Mouse (Mus musculus): ENCODE data around the gene Max. TPM values are rescaled to one million over a fixed set of nuclear protein-coding genes. Genes with fewer than 3 reads are reported as not detected.

Max gene
- 10 to 100 TPM; 79.3 to 81.0 TPM for total RNA-seq (2021)
- long read RNA-seq, experiment 1, partial matches to known transcripts, result 1 of 6 reads
- long read RNA-seq, experiment 1, other reads (novel, unspliced or antisense), result 3 of 6 reads
- long read RNA-seq, experiment 2, partial matches to known transcripts, result 0 of 1 reads
- long read RNA-seq, experiment 2, other reads (novel, unspliced or antisense), result 1 of 1 reads

DNA sequence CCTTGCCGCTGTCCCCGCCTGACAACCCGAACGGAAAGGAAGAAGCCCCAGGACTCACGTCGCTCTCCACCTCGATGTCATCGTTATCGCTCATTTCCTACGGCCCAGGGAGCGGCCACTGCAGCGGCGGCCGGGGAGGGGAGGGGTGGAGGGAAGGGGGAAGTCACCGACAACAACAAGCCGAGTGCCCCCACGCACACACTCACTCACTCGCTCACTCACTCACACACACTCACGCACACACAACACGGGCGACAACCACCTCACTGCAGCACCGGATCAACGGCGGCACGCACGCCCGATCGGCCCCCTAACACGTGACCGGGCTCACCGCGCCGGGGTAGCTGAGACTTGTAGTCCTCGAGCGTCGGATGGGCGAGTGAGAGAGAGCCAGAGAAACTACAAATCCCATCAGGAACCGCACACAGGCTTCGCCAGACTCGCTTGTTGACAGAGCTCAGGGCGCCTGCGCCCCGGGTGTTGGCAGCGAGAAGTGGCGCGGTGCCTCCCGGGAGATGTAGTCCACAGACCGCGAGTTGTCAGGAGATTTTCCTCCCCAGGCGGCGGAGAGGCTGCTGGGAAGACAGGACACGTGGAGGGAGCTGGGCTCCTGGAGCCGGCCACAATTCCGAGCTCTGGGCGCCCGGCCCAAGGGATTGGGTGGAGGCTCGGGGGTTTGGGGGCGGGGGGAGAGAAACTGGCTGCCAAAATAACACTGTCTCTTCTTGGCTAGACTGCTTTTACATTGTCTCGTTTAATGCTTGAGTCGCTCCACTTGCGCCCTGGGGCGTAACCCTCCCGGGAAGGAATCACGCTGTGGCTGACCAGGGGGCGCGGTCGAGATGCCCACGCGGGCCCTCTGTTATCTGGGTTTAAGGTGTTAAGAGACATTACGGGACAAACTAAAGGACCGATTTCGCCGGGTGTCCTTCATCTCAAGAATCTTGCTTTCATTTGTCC, at the start of gene Max:
Gene Max (minus strand): TSS at position 270 of the 960 bp plus-strand sequence.
- Histone ChIP-seq H3K27ac (peak within 1 kb of the TSS; percentile 82), H3K4me3 (peak within 1 kb of the TSS; percentile 70)
- DNase-seq (ENCODE audit: extremely low spot score in 1 of 2, low spot score in 2 of 2), result peak; percentile 98 to 99
- intact Hi-C loops (cut with DNase I), result loop anchor here (1.0 to 5.0 kb wide), 2 partner anchors 125 to 590 kb away; partner anchors contain the start of gene Zbtb1
- no peak; the same call in 1 of the 2 replicates for TF ChIP-seq CTCF (IDR thresholded peaks at IDR 0.05)

DNA sequence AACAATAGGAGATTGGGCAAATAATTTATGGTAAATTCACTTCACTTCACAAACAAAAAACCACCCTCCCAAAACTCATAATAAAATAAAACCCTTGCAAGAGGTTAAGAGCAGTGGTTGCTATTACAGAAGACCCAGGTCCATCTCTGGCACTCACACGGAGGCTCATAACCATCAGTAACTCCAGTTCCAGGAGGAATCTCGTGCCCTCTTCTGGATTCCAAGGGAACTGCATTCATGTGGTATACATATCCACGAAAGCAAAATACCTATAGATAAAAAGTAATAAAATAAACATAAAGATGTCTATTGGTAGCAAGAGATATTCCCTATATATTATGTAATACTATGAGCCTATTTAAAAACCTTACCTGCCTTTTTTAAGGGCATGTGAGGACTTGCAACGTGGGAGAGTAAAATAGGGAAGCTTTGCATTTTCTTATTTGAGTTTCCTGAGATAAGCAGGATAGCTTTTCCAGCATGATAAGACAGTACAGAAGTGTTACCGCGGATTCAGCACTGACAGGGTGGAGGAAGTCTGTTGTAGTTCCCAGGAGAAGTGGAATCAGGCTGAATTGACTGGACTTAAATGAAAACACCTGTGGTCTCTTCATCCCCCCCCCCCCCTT, 49.2 kb upstream of the Max start:
- TF ChIP-seq CTCF (IDR thresholded peaks at IDR 0.05), result peak; percentile 44
- no peak overlapping the region for H3K27ac ChIP-seq
- intact Hi-C loops (cut with DNase I), result no loop called here
- no peak overlapping the region for H3K4me3 ChIP-seq
- DNase-seq (ENCODE audit: extremely low spot score in 1 of 2, low spot score in 2 of 2), result no peak

DNA sequence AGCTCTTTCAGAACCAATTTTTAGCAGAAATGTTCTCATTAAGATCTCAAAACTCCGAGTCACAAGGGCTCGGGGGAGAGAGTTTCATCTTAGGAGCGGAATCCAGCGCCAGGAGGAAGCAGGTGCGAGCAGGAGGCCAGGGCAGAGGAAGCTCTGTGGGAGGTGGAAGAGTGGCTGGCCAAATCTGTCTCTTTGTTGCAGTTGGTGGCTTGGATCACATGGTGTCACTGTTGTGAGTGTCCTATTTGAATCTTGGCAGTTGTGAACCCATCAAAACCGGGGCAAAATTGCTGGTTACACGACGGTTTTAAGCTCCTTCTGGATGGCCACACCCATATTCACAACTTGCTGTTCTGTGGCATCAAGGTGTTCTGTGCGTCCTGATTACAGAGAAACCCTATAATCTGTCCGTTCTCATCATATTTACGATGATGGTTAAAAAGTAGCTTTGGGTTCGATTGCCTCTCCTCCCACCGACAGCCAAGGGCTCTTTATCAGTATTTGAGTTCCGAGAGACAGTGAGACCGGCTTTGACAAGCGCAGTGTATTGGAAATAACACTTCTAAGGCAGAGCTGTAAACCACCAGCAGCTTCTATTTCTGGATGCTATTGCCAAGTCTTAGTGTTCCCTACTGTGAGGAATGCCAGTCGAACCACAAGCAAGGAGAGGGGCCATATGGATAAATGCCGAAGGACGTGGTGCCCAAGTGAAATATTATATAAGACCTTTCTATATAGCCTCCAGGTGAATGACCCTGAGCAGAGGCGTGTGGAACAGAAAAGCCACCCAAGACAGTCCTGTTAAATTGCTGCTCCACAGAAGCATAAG, 47.4 kb upstream of the Max start:
- no peak for DNase-seq (ENCODE audit: extremely low spot score in 1 of 2, low spot score in 2 of 2)
- intact Hi-C loops (cut with DNase I), result loop anchor here (2.0 to 10.0 kb wide), 4 partner anchors 229 to 1083 kb away; partner anchors contain the start of gene Fut8
- peak; percentile 42 for TF ChIP-seq CTCF (IDR thresholded peaks at IDR 0.05)
- Histone ChIP-seq H3K27ac (no peak overlapping the region), H3K4me3 (no peak overlapping the region)

DNA sequence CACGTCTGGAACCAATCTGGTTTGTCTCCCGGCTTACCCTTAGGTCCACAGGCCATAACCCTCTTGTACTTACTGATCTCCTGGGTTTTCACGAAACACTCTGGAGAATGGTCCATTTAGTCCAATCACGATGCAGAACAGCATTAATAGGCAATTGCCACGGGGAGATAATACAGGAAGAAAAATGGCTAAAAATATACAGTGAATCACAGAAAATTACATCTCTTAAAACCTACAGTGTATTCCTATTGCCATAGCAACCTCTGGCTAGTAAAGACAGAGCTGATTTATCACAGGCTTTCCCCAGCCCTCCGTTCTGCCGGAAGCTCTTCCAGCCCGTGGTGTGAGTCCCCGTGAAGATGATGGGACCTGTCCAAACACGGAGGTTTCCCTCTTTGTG, 42.9 kb upstream of the Max start:
- H3K4me3 ChIP-seq, result peak overlapping the region; percentile 25; the same call in 1 of the 2 replicates
- intact Hi-C loops (cut with DNase I), result loop anchor here (5.0 to 10.0 kb wide), 3 partner anchors 350 to 1087 kb away; no protein-coding TSS in a partner anchor
- DNase-seq (ENCODE audit: extremely low spot score in 1 of 2, low spot score in 2 of 2), result peak in 1 of 2 experiments; percentile 26
- TF ChIP-seq CTCF (IDR thresholded peaks at IDR 0.05), result no peak
- H3K27ac ChIP-seq, result no peak overlapping the region

DNA sequence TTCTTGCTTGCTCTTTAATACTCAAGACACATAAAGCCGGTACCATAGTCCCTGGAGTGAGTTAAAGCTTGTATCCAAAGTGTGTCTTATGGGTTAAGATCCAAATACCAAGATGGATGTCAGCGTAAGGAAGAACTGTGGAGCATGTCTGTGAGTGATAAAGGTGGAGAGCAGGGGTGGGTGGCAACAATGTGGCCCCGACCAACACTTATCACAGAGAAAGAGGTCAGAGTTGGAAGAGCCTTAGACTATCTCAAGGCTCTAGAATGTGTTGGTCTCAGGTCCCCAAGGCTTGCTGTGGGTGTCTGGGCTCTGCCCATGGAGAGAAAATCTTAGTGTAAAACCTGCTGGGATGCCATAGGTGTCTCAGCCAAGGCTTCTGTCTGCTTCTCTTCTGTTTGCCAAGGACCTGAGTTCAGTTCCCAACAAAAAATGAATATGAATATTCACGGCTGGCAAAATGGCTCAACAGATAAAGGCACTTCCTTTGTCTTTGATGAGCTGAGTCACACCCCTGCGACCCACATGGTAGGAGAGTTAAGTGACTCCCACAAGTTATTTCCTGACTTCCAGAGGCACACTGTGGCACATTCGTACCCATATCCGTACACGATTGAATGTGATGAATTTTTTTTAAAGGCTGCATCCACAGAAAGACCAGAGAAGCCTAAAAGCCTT, 40.7 kb upstream of the Max start:
- no peak for DNase-seq (ENCODE audit: extremely low spot score in 1 of 2, low spot score in 2 of 2)
- intact Hi-C loops (cut with DNase I), result loop anchor here (10.0 kb wide), 2 partner anchors 352 to 782 kb away; no protein-coding TSS in a partner anchor
- no peak for TF ChIP-seq CTCF (IDR thresholded peaks at IDR 0.05)
- H3K27ac ChIP-seq, result no peak overlapping the region
- no peak overlapping the region for H3K4me3 ChIP-seq

DNA sequence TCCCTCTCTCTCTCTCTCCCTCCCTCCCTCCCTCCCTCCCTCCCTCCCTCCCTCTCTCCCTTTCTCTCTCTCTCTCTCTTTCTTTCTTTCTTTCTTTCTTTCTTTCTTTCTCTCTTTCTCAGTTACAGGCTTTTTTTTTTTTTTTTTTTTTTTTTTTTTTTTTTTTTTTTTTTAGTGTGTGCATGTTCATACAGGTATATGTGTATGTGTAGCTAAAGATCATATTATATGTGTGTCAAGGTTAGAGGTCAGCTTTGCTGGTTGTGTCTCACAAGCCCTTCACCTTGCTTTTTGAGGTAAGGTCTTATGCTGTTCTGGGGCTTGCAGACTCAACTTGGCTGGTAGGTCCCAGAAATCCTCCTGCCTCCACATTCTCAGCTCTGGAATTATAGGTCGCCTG, 39.3 kb upstream of the Max start:
- Histone ChIP-seq H3K27ac (no peak overlapping the region), H3K4me3 (no peak overlapping the region)
- intact Hi-C loops (cut with DNase I), result loop anchor here (2.0 to 10.0 kb wide), 3 partner anchors 353 to 783 kb away; no protein-coding TSS in a partner anchor
- no peak for DNase-seq (ENCODE audit: extremely low spot score in 1 of 2, low spot score in 2 of 2)
- no peak for TF ChIP-seq CTCF (IDR thresholded peaks at IDR 0.05)

DNA sequence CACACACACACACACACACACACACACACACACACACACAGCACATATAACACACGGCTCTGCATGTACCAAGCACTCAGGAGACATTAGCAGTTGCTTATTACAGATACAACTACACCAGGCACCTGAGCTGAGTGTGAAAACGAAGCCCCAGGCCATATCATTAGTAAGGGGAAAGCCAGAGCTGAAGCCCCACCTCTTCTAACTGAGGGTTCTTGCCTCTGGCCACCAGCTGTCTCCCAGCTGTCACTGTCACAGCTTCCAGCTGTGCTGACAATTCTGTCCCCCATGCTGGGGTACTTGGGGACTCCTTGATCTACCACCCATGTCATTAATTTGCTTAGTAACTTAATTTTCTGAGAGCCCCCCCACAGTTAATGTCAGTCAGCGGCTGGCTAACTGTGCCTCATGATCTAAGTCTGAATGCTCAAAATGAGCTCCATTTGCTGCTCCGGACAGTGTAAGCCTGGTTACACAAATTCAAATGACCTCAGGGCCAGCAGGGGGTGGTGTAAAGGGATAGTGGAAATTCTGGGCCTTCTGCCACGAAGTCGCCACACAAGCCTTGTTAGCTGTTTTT, 38.8 kb upstream of the Max start:
- Histone ChIP-seq H3K27ac (no peak overlapping the region), H3K4me3 (no peak overlapping the region)
- no peak; the same call in 1 of the 2 replicates for TF ChIP-seq CTCF (IDR thresholded peaks at IDR 0.05)
- no peak for DNase-seq (ENCODE audit: extremely low spot score in 1 of 2, low spot score in 2 of 2)
- intact Hi-C loops (cut with DNase I), result loop anchor here (1.0 to 10.0 kb wide), 4 partner anchors 354 to 784 kb away; no protein-coding TSS in a partner anchor

DNA sequence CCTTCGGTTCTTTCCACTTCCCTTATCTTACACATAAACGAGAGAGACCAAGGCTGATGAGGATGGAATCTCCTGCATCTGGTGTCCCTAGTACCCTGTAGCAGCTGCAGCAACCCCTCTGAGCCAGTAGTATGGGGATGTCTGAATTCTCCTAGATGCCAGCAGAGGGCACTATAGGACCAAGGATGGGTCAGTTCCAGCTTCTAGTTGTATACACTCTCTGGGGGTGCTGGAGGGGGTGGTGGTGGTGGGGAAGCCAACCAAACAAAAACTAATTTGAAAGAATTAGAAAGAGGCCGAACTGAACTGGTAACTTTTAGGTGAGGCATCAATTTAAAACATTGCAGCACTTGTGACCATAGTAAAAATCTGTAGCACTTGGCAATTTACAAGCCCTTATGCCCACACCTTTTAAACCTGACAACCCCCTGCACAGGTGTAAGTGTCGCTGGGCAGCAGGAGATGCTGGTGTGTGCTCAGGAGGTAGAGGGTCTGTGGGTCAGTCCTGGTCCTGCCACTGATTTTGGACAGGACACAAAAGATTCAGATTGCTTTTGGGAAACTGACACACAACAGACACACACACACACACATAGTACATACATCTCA, 38.2 kb upstream of the Max start:
- DNase-seq (ENCODE audit: extremely low spot score in 1 of 2, low spot score in 2 of 2), result peak; percentile 50 to 56
- no peak overlapping the region for H3K4me3 ChIP-seq
- peak; percentile 76 for TF ChIP-seq CTCF (IDR thresholded peaks at IDR 0.05)
- no peak overlapping the region for H3K27ac ChIP-seq
- intact Hi-C loops (cut with DNase I), result loop anchor here (1.0 to 10.0 kb wide), 4 partner anchors 355 to 785 kb away; no protein-coding TSS in a partner anchor

DNA sequence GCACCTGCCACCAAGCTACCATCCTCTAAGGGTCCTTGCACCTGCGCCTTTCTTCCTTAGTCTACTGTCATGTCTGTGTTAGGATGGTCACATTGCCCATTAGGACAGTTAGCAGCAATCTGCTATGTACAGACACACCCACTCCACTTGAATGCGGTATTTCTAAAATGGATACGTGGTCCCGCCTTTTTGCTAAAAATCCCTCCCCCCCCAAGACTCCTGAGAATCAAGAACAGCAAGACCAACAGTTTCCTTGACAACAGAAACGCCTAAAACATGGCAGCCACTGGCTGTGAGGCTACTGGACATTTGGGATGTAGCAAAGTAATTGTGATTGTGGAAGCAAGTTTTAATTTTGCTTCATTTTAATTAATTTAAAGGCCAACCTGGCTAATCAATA, 32.8 kb upstream of the Max start:
- no peak for TF ChIP-seq CTCF (IDR thresholded peaks at IDR 0.05)
- no peak for DNase-seq (ENCODE audit: extremely low spot score in 1 of 2, low spot score in 2 of 2)
- no peak overlapping the region for H3K4me3 ChIP-seq
- no peak overlapping the region for H3K27ac ChIP-seq
- intact Hi-C loops (cut with DNase I), result no loop called here

All from left cerebral cortex, adult 2 months (tissue).